Mouse (Mus musculus) granulocyte monocyte progenitor cell, adult 5-6 weeks (primary cell): ENCODE results near the gene 1190005I06Rik. TPM values are rescaled to one million over a fixed set of nuclear protein-coding genes. Genes with fewer than 3 reads are reported as not detected.

ENCODE experiments used
- ATAC-seq: replicated peaks from 2 replicates; pipeline ENCODE4 v1.8.0; 2016; ENCODE audit warnings: mild to moderate bottlenecking, moderate TSS enrichment, inconsistent platforms; ENCODE audit not compliant: poor library complexity, severe bottlenecking
- total RNA-seq, 2 experiments: library from RNA; stranded (forward) in 1 of 2; stranded (reverse) in 1 of 2; fragments of 200-712, 200-1000 nt in 1 of 2; fragments of >200 nt in 1 of 2; fragmentation: Nextera tagmentation in 1 of 2; gene quantifications; 2 replicates each; pipeline ENCODE4 v1.2.3; 2014 to 2017

The 1190005I06Rik gene
- total RNA-seq, 2 experiments from 2014 or later, result not detected

GRCm38 (mm10) chr8:120626461-120626860 is 21.0 kb downstream of the 1190005I06Rik start:
- no peak for ATAC-seq

- ATAC-seq, result no peak
Observed at GRCm38 (mm10) chr8:120623608-120624007, 23.8 kb downstream of the 1190005I06Rik start.

DNA sequence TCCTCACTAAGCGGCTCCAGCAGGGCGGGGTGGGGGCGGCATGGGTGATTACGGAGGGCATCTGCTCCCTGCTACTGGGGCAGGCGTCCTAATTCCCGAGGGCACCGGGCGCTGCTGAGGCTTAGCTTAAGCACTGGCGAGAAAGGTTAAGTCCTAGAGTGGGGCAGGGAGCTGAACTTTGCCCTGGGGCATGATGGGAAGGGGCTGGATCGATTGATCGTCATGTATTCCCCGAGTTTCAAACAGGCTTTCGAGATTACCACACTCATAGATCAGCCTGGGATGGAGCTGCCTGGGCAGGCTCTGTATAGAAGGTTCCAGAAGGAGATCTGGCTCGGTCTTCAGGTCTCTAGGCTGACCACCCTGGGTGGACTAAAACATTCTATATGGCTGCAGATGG is 25.3 kb downstream of the 1190005I06Rik start:
- ATAC-seq, result no peak

DNA sequence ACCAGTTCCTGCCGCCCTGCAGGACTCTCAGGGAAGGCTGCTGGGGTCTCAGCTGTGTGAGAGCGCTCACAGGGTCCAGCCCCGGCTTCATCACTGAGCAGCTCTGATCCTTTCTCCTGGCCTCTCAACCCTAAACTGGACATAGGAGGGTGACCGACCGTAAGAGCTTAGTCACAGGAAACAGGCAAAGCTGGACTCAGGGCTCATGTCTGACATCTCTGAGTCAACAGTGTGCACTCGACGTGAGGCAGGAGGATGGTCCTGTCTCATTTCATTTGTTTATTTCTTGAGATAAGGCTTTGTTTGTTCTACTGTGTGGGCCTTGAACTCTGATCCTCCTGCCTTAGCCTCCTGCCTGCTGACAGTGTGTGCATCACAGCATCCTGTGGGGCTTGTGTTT is 27.0 kb downstream of the 1190005I06Rik start:
- ATAC-seq, result no peak

- ATAC-seq, result peak; percentile 71
Observed at GRCm38 (mm10) chr8:120619235-120620180, 27.9 kb downstream of the 1190005I06Rik start.

- ATAC-seq, result peak; percentile 67
Observed at GRCm38 (mm10) chr8:120618110-120618509, 29.3 kb downstream of the 1190005I06Rik start.

DNA sequence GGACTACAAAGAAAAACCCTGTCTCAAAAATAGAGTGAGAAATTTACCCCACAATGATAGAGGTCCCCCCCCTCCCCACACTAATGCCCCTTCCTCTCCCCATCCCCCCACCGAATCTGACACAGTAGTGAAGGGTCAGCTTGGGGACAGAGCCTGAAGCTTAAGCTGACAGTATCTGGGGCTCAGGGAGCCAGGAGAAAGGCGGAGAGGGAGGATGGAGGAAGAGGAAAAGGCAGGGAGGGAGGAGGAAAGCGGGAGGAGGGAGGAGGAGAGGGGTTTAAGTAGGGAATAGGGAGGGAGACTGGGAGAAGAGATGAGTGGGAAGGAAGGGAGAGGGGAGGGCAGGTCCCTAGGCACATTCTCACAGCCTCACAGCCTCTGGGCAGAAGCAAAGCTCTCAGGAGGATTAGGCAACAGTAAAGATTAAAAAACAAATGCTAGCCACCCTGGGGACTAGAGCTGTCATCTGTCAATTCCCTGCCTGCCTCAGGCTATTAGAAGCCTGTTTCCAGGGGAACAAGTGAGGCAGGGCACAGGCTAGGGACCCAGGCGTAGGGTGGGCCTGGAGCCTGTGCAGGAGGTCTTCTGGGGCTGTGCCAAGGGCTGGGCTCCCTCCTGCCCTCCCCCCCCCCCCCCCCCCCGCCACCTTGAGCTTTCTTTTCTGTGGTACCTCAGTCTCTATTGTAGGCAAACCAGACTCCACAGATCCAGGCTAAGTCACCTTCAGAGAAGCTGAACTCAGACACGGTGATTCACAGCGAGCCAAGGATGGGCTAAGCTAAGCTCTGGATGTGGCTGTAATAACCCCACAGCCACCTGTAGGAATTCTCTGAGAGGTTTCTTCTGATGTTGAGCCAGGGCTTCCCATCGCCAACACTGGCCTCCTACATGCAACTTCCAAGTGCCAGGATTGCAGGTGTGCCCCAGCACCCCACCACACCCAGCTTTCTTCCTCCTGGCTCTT is 30.5 kb downstream of the 1190005I06Rik start:
- no peak for ATAC-seq

DNA sequence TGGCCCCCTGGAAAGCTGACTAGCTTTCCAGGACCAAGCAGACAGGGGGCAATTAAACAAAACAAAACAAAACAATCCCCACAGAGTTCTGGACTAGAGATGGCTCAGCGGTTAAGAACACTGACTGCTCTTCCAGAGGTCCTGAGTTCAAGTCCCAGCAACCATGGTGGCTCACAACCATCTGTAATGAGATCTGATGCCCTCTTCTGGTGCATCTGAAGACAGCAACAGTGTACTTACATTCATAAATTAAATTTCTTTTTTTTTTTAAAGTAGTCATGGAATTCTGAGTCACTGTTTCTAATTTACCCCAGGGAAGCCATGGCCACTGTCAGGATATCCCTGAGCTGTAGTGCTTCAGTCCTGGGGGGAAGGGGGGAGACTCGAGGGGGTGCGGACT is 32.9 kb downstream of the 1190005I06Rik start:
- ATAC-seq, result no peak

DNA sequence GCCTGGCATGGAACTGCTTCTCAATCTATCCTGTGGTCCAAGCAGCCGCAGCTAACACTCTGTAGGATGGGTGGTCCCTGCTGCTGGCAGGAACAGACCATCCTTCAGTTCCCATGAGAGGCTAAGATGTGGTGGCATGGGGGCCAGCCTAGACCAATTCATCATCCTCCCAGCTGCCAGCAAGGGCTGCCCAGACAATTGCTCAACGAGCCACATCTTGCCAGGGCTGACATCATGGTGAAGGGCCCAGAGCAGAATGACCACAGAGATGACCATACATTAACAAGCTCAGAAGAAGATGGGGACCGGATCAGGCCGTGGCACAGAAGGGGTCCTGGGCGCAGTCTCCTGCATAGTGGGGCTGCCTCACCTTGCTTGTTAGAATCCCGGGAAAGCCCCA is 36.6 kb downstream of the 1190005I06Rik start:
- ATAC-seq, result no peak

DNA sequence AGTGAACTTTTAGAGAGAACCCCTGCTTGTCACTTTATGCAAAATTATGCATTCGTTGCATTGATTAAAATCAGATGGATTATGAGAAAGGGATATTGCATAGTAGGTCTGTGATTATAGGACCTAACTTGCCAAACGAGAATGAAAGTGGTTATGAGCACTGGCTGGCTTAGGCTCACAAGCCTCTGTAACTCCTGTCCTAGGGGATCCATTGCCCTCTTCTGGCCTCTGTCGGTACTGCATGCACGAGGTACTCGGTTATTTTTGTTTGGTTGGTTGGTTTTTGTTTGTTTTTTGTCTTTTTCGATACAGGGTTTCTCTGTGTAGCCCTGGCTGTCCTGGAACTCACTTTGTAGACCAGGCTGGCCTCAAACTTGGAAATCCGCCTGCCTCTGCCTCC is 39.5 kb downstream of the 1190005I06Rik start:
- ATAC-seq, result peak; percentile 63; the same call in 1 of the 2 replicates

DNA sequence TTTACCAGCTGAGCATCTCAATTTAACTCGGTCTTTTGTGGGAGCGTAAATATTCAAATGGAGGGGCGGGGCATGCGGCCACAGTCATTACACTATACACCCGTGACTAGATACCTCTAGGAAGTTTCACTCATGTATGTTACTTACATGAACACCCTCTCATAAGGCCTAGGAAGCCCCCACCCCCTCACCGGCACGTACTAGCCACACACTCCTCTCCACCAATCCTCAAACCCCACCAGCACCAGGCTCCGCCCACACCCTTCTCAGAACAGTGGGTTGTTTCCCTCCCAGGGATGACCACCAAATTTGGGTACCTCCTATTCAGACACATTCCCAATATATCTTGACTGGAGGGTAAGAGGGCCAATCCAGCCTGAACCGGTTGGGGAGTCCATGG is 40.0 kb downstream of the 1190005I06Rik start:
- ATAC-seq, result peak; percentile 28; the same call in 1 of the 2 replicates

DNA sequence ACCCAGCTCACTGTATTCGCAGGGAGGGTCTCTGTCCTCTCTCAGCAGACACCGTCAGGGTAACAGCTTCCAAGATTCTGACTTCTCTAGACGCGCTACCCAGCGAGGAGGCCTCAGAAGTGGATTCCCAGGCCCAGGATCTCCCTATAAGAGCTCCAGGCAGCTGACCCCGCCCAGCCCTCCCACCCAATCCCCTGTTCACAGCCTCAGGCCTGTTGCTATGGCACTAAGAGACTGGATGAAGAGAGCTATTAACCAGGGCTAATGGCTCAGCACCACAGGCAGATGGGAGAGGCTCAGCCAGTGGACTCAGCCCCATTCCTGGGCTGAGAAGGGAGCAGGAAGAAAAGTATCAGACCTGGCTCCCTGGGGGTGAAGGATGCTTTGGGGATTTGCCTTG is 44.8 kb downstream of the 1190005I06Rik start:
- ATAC-seq, result no peak

DNA sequence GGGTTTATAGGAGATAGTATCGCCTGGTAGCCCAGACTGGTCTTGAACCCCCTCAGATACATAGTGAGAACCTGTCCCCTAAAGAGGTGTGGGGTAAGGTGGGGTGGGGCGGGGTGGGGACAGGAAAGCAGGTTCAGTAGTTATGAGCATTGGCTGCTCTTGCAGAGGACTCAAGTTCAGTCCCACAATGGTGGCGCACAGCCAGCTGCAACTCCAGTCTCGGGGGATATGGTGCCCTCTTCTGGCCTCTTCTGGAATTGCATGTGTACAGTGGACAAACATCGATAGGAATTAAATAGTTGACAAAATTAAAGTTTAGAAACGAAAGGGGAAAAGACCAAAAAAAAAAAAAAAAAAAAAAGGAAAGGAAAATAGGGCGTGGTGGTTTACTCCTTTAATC is 47.9 kb downstream of the 1190005I06Rik start:
- peak; percentile 67 for ATAC-seq

- no peak for ATAC-seq
Observed at GRCm38 (mm10) chr8:120598579-120598978, 48.9 kb downstream of the 1190005I06Rik start.

DNA sequence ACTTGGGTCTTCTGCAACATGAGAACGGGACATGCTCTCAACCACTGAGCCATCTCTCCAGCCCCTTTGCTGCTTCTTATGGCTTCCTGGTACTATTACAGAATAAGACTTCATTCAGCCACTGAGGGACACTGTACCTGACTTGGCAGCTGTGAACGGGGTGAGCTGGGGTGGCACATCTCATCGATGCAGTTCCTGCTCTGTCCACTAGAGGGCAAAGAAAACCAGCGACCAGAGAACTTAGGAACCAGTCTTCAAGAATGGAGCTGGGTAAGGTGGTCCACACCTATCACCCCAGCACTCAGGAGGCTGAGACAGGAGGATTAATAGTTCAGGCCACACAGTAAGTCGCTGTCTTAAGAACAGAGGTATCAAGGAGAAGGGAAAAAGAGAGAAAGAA is 51.5 kb downstream of the 1190005I06Rik start:
- peak; percentile 73 for ATAC-seq

GRCm38 (mm10) chr8:120594571-120594970 is 52.9 kb downstream of the 1190005I06Rik start:
- ATAC-seq, result no peak

DNA sequence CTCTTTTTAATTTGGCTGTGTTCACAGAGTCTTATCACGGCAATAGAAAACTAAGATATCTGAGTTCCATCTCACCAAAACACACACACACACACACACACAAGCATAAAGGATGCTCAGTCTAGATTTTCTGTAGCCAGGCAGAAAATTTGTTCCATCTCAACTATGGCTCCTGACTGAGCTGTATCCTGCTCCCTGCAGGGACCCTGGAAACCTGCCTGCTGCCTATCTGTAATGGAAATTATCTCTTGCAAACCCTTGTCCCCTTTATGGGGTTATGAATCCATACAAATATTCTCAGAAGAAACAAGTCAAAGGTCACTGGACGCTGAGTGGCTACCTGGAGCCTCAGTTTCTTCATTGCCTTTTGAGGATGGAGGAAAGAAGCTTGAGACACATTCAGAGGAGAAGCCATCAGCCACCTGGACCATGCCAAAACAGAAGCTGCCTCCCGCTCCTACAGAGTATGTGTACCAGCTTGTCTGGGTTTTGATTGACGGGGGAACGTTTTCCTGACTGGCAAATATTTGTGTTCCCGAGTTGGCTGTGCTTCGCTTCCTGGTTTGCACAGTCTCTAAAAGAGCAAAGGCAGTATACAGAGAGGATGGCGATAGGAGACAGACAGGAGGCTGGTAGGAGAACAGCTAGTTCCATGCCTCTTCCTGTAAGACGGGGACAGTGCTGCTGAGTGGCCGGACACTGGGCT is 55.7 kb downstream of the 1190005I06Rik start:
- ATAC-seq, result no peak

DNA sequence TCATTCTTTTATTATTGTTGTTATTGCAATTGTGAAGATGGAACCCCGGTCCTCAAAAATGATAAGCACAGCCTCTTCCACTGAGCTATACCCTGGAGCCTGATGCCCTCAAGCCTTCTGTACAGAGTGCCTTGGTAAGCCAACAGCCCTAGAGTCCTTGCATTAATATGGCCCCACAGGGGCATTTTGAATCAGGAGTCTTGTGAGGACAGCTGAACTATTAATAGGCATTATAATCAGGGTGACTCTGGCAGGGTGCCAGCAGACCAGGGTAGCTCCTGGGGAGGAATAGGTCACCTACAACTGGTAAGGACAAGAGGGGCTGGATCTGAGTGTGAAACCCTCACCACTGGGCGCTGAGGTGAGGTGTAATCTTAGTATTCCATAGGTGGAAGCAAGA is 57.5 kb downstream of the 1190005I06Rik start:
- ATAC-seq, result no peak

- ATAC-seq, result peak; percentile 94
Observed at GRCm38 (mm10) chr8:120588908-120589771, 58.3 kb downstream of the 1190005I06Rik start, which contains the start of gene Gins2. Gins2 (minus strand) TSS chr8:120589304.
